Mouse (Mus musculus) MEL (cell line): ENCODE measurements around the gene Majin.

ENCODE experiments used
- CTCF ChIP-seq, 3 experiments: IDR thresholded peaks in 2 of 3; conservative IDR thresholded peaks in 1 of 3; 2 replicates each; pipeline ENCODE4 v1.5.1; 2011 to 2012; ENCODE audit warnings: low read length in 3 of 3, low read depth in 2 of 3, mild to moderate bottlenecking in 2 of 3, improper control_type of control experiment in 1 of 3, inconsistent platforms in 1 of 3, mixed read lengths in 1 of 3, moderate library complexity in 1 of 3; ENCODE audit not compliant: control insufficient read depth in 1 of 3, insufficient read depth in 1 of 3, poor library complexity in 1 of 3, severe bottlenecking in 1 of 3
- GATA1 ChIP-seq: IDR thresholded peaks from 2 replicates; pipeline ENCODE4 v1.6.1; 2011; ENCODE audit warnings: low read depth, low read length, improper control_type of control experiment
- MEF2A ChIP-seq: IDR thresholded peaks from 2 replicates; pipeline ENCODE4 v1.6.1; 2014; ENCODE audit warnings: low read depth, mild to moderate bottlenecking, inconsistent platforms, low read length, improper control_type of control experiment; ENCODE audit not compliant: poor library complexity, insufficient replicate concordance, severe bottlenecking; ENCODE audit errors: extremely low read depth
- MYB ChIP-seq: IDR thresholded peaks from 2 replicates; pipeline ENCODE4 v1.6.1; 2011; ENCODE audit warnings: mild to moderate bottlenecking, low read depth, low read length, improper control_type of control experiment
- MYC ChIP-seq: IDR thresholded peaks from 2 replicates; pipeline ENCODE4 v1.6.1; 2011; ENCODE audit warnings: low read depth, mild to moderate bottlenecking, low read length, improper control_type of control experiment, moderate library complexity
- RCOR1 ChIP-seq: IDR thresholded peaks from 2 replicates; pipeline ENCODE4 v1.6.1; 2012; ENCODE audit warnings: low read depth, mild to moderate bottlenecking, inconsistent platforms, low read length, improper control_type of control experiment
- USF1 ChIP-seq: IDR thresholded peaks from 2 replicates; pipeline ENCODE4 v1.6.1; 2014; ENCODE audit warnings: low read depth, mild to moderate bottlenecking, inconsistent platforms, low read length, improper control_type of control experiment, moderate library complexity
- ZC3H11A ChIP-seq: IDR thresholded peaks from 2 replicates; pipeline ENCODE4 v1.6.1; 2012; ENCODE audit warnings: low read depth, mild to moderate bottlenecking, inconsistent platforms, low read length, improper control_type of control experiment
- ZKSCAN1 ChIP-seq: IDR thresholded peaks from 2 replicates; pipeline ENCODE4 v1.6.1; 2012; ENCODE audit warnings: low read depth, mild to moderate bottlenecking, inconsistent platforms, low read length, improper control_type of control experiment, moderate library complexity
- ZMIZ1 ChIP-seq: IDR thresholded peaks from 2 replicates; pipeline ENCODE4 v1.6.1; 2012; ENCODE audit warnings: low read depth, mild to moderate bottlenecking, inconsistent platforms, low read length, improper control_type of control experiment, moderate library complexity

DNA sequence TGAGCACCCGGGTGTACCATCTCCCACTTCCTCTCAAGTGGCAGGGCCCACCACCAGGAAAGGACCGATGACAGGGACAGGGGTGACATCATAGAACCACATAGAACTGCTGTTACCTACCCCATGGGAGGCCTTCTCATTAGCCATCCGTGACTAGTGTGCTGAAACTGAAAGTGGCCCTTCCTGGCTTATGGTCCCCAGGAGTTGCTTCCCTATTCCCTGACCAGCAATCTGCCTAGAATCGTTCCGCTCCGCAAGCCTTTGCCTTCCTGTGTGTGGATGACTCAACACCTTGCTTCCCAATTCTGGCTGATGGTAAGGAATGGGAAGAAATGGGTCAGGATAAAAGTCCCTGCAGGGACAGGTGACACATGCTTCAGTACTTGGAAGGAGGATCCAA, 27.0 kb upstream of the Majin start:
- TF ChIP-seq GATA1: no peak
- TF ChIP-seq MYC: no peak
- no peak for TF ChIP-seq MYB
- no peak for TF ChIP-seq RCOR1
- TF ChIP-seq ZKSCAN1: no peak
- TF ChIP-seq ZC3H11A: no peak
- TF ChIP-seq MEF2A: no peak
- TF ChIP-seq ZMIZ1: no peak
- TF ChIP-seq USF1: no peak
- TF ChIP-seq CTCF (IDR thresholded peaks at IDR 0.05 in 2 of 3, conservative IDR thresholded peaks at IDR 0.05 in 1 of 3; ENCODE audit: control insufficient read depth in 1 of 3, insufficient read depth in 1 of 3, low read depth in 2 of 3, low read length in 3 of 3, poor library complexity in 1 of 3, severe bottlenecking in 1 of 3): no peak
